Mouse (Mus musculus): Measurements from ENCODE around the gene Arl6ip5.
A peak's percentile ranks its signal among the peaks of the same experiment; 100 is the strongest.
"Not testable (repeated sequence)": the region's sequence is repeated elsewhere in the genome, so short reads cannot be mapped to it uniquely, and the experiment has no call there.

Gene Arl6ip5

GRCm38 (mm10) chr6:97223566-97223965 is 13.1 kb downstream of the Arl6ip5 start:
- DNase-seq (ENCODE audit: low spot score) = no peak

DNA sequence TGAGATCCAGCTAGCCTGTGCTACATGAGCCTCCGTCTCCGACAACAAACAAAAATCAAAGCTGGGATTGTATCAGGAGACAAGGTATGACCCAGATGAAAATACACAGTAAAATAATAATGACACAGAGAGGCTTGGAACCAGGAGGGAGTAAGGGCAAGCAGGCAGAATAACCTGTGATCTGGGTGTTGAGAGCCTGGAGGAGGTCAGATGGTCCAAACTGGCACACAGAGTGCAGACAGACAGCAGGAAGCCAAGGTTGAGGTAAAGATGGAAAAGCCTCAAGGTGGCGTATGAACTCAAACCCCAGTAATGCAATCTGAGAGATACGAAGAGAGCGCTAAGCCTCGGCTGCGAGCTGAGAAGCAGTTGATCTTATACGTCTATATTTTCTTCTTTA is 14.0 kb downstream of the Arl6ip5 start:
- DNase-seq (ENCODE audit: low spot score) = no peak

GRCm38 (mm10) chr6:97226083-97226491 is 15.6 kb downstream of the Arl6ip5 start:
- no peak for DNase-seq (ENCODE audit: low spot score)

DNA sequence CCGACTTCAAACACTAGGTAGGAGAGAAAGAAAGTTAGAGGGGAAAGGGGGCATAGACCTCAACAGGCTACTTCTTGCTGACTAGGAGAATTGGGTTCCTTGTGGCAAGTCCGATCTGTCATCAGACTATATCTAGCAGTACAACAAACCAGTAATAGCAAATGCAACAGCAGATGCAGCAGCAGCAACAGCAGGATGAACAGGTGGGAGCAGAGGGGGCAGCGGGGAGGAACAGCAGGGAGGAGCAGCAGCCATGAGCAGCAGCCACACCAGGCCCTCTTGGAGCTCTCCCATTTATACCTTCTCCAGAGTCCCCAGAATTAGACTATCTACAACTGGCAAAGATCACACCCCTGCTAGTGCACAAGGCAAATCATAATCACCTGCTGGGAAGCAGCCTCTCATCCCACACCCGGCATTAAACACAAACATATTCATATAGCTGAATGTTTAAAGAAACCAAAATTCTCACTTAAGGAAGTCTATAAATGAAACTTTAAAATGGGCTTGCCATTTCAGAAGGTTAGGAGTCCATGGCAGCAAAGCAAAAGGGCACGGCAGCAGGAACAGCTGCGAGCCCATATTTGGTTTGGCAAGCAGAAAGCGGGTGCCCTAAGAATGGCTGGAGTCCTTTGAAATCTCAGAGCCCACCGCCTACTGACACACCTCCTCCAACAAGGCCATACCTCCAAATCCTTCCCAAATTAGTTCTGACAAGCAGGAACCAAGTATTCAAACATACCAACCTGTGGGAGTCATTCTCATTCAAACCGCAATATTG is 16.8 kb downstream of the Arl6ip5 start:
- no peak for DNase-seq (ENCODE audit: low spot score)

GRCm38 (mm10) chr6:97234911-97235668 is 24.6 kb downstream of the Arl6ip5 start:
- DNase-seq (ENCODE audit: low spot score) = no peak

DNA sequence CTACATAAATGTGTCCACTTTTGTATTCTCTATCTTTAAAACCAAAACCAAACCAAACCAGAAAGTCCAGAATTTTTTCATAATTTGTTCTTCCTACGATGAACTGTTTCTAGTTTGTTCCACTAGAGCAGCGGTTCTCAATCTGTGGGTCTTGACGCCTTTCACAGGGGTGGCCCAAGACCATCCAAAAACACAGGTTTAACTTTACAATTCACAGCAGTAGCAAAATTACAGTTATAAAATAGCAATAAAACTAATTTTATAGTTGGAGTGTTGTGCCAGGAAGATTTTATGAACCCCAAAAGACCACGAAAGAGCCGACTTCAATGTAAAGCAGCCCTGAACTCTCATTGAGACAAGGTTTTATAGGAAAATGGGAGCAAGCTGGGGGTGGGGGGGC is 25.6 kb downstream of the Arl6ip5 start:
- no peak for DNase-seq (ENCODE audit: low spot score)

GRCm38 (mm10) chr6:97239360-97239759 is 28.9 kb downstream of the Arl6ip5 start:
- DNase-seq (ENCODE audit: low spot score) = no peak

GRCm38 (mm10) chr6:97240092-97240491 is 29.6 kb downstream of the Arl6ip5 start:
- DNase-seq (ENCODE audit: low spot score) = no peak

DNA sequence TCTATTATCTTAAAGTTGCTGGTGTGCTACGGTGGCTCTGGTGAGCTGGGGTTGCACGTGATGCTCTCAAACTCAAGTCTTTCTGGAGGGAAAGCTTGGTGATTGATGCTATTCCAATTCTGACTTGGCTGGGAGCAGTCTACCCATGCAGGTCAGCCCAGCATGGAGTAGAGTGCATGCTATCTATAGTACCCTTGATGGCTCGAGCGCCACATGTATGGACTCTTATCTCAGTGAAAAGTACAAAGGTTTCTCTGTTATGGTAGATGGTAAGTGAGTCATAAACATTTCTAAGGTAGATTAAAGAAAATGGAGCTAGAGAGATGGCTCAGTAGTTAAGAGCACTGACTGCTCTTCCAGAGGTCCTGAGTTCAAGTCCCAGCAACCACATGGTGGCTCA is 32.0 kb downstream of the Arl6ip5 start:
- no peak for DNase-seq (ENCODE audit: low spot score)

DNA sequence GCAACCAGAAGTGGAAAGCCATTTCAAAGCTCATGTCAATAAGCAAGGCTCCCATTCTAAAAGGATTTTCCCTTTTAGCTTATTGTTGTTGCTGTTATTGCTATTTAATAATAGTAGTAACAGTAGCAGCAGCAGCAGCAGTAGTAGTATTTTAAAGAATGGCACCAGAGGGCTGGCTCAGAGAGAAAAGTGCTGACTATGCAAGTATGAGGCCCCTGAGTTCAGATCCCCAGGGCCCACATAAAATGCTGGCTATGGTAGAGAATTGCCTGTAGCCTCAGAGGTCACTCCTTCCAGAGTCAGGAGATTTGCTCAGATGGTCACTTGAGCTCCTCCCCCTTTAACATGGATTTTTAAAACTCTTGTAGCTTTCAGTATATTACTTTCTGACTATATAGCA is 34.7 kb downstream of the Arl6ip5 start:
- DNase-seq (ENCODE audit: low spot score) = no peak

DNA sequence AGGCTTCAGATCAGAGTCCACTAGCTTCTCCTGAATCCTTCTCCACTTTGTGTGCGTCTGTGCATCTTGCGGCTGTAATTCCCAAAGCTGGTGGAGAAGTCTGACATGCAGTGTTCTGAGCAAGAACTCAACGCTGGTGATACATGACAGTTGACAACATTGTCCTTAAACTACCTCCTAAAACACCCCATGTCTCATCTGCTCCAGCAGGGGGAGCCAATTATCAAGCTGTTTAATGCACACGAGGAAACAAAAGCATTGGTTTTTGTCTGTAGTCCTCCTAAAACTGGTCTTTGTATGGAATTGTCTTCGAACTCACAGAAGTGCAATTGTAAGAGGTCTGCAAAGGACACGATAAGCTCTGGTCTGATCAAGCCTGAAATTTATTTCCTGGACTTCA is 40.5 kb downstream of the Arl6ip5 start:
- peak; percentile 38 for DNase-seq (ENCODE audit: low spot score)

- no peak for DNase-seq (ENCODE audit: low spot score)
Observed at GRCm38 (mm10) chr6:97252086-97252485, 41.6 kb downstream of the Arl6ip5 start.

DNA sequence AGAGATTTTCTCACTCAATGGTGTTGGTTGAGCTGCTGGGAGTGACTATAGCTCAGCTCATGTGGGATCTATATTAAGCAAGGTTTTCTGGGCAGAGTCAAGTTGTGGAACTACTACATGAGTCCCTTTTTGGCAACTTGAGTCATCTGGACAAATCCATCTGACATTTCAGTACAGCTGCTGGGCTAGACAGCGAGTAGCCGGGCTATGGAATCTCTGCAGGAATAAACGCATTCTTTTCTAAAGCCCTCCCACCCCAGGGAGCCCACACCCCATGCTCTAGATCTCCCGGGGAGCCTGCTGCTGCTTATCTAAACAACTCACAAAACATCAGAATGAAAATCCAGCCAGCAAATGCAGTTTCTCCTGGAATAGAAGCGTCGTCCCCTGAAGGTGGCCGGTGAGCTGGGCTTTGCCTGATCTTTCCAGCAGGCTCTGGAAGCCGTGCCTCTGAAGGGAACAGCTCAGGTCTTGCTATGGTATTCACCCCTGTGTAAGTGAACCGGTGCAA is 42.3 kb downstream of the Arl6ip5 start, which contains the start of gene Lmod3:
TSS of gene Lmod3 (minus strand) at position 49 of the 511 bp plus-strand sequence.
- no peak for DNase-seq (ENCODE audit: low spot score)

- DNase-seq (ENCODE audit: low spot score) = no peak
Observed at GRCm38 (mm10) chr6:97258489-97258888, 48.0 kb downstream of the Arl6ip5 start.

DNA sequence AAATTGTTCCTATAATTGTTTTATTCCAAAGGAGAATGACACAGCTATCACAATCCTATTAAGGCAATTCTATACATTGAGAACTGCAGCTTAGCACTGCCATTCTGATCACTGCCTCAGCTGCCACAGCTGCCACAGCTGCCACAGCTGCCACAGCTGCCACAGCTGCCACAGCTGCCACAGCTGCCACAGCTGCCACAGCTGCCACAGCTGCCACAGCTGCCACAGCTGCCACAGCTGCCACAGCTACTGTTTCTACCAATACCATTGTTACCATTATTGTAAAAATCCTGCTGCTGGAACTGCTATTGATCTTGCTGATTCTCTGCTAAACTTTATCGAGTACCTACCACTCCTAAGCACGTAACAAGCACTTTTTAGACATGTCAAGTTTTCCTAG is 49.4 kb downstream of the Arl6ip5 start:
- DNase-seq (ENCODE audit: low spot score) = not testable (repeated sequence)

DNA sequence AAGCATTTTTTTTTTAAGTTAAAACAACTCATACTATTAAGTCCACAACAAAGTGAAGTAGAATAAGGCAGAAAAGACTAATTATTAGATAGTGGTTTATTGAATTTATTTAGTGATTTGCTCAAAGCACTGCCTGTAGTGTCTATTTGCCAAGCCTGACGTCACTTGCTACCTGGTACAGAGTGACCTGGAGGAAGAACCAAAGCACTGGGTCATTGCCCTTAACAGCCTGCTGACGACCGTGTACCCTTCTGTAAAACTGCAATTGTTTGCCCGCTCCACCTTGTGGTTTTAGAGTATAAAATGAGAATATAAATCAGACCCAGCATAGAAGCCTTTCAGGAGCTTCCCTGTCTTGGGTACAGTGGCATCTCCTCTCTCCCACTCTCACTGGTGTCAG is 51.7 kb downstream of the Arl6ip5 start:
- no peak for DNase-seq (ENCODE audit: low spot score)

GRCm38 (mm10) chr6:97263750-97264149 is 53.3 kb downstream of the Arl6ip5 start:
- not testable (repeated sequence) for DNase-seq (ENCODE audit: low spot score)

DNA sequence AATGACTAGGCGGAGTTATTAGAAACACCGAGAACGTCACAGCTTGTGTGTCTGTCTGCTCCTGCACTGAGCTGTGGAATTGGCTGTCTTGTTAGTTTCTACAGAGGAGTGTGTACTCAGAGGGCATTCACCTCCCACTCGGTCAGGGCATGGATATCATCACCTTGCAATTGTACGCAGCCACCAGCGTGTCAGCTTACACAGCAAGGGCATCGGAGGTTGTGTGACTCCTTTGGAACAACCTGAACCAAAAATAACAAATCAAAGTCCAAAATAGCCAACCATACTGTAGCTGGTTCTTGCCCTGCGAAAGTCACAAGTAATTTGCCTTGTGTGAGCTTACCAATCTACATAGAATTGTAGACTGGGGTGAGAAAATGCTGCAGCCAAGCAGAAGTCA is 54.8 kb downstream of the Arl6ip5 start:
- DNase-seq (ENCODE audit: low spot score) = no peak

GRCm38 (mm10) chr6:97265705-97266104 is 55.2 kb downstream of the Arl6ip5 start:
- DNase-seq (ENCODE audit: low spot score) = no peak

GRCm38 (mm10) chr6:97266661-97267060 is 56.2 kb downstream of the Arl6ip5 start:
- no peak for DNase-seq (ENCODE audit: low spot score)

- no peak for DNase-seq (ENCODE audit: low spot score)
Observed at GRCm38 (mm10) chr6:97267132-97267531, 56.6 kb downstream of the Arl6ip5 start.

DNA sequence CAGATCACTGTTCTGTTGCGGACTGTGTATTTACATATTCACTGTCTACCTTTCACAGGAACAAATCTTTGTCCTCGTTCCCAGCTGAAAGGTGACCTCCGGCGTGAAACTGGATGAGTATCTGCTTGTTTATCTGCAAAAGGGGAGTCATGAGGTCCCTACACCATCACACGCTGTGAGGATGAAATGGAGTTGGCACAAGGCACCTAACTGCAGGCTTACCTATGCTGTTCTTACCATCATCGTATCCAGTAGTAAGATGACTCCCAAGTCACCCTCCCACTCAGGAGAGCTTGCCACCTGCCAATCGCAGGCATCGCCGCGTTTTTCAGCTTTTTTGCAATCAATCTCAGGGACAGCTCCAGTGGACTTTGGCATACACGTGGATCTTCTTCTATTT is 59.1 kb downstream of the Arl6ip5 start:
- DNase-seq (ENCODE audit: low spot score) = no peak

DNA sequence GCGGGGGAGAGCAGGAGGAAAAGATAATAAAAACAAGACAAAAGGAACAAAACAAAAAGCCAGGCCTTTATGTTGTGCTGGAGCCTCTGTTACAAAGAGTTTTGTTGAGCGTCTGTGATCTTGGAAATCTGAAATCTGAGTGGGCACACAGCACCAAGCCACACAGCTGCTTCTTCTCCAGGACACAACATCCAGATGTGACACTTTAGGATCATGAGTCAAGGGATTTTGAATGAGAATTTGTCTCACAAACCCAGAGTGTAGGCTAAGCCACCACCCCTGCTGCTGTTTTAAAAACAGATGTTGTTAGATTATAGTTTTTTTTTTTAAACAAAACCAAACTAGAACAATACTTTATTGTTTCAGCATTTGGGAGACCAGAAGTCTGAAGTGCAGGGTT is 61.9 kb downstream of the Arl6ip5 start:
- DNase-seq (ENCODE audit: low spot score) = no peak
